9 mouse cellular contexts compared by ENCODE assay signal in the genomic region with DNA sequence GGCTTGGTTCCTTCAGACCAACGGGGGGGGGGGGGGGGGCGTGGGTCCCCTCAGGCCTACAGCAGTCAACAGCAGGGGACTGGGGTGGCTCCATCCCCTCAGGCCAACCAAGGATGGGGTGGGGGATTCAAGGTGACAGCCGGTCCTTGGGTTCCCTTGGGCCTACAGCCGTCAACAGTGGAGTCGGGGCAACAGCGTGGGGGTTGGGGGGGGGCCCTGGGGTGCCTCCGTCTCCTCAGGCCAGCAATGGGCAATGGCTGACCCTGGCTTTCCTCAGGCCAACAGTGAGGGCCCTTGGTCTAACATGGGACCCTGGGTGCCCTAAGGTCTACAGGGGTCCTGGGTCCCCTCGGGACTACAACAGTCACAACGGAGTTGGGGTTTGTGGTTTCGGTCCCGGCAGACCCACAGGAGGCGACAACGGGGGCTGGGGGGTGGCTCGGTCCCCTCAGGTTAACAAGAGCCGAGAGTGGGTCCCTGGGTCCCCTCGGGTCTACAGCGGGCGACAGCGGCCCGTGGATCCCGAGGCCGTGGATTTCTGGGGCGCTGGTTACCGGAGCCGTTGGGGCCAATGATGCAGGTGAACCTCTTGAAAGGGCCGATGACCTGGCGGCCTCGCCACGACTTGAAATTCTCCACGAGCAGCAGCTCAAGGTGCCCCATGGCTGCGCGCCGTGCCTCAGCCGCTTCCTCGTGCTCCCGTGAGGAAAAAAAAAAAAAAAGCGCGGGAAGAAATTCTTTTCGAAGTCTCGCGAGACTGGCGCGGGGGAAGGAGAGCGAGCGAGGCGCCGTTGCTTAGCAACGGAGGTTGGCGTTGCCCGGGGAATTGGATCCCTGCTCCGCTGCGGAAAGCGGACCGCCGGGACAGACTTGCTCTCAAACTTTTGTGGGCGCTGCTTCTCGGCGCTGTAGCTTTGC. TPM values are rescaled to one million over a fixed set of nuclear protein-coding genes. Genes with fewer than 3 reads are reported as not detected.
DNase-seq lines count a peak whose midpoint lies in the region; ATAC-seq and TF ChIP-seq lines count a peak whose summit lies in the region.
"Had no signal": no experiment of that assay in that cellular context is flagged by ENCODE, and none has a peak within 500 bp of the region (broad histone marks: within the 10 kb centered on the region; RNA-seq: fewer than 3 reads in every experiment).

A gene (minus strand): TSS at position 690 of the 918 bp plus-strand sequence.
A gene (plus strand): TSS at position 804 of the 918 bp plus-strand sequence.

- no peak for TF ChIP-seq CTCF in liver, adult 2 months (IDR thresholded peaks at IDR 0.05; ENCODE audit: low read depth, low read length)

- H3K79me2 ChIP-seq in liver, adult 2 months (ENCODE audit: control insufficient read depth, insufficient read depth, low read length) = no peaks in the 10 kb centered on the region

- no peak for TF ChIP-seq POLR2A in liver, adult 2 months (IDR thresholded peaks at IDR 0.05; ENCODE audit: extremely low read depth, insufficient read depth, low read length)

- no peaks in the 10 kb centered on the region for H3K36me3 ChIP-seq in forebrain, embryonic 10.5 days (replicated peaks)
- no peaks in the 10 kb centered on the region for H3K36me3 ChIP-seq in heart, embryonic 16.5 days (ENCODE audit: control insufficient read depth, insufficient read depth)
- no peaks in the 10 kb centered on the region for H3K36me3 ChIP-seq in liver, adult 2 months (ENCODE audit: control insufficient read depth, insufficient read depth, low read length)
- H3K36me3 ChIP-seq in neural tube, embryonic 13.5 days = no peaks in the 10 kb centered on the region

- peak within 1 kb of the TSS; percentile 81 for H3K27ac ChIP-seq in forebrain, embryonic 10.5 days
- H3K27ac ChIP-seq in heart, embryonic 16.5 days (ENCODE audit: low read length) = no peak within 1 kb of the TSS
- no peak within 1 kb of the TSS for H3K27ac ChIP-seq in liver, adult 2 months (replicated peaks; ENCODE audit: insufficient read depth, low read depth, low read length)
- no peak within 1 kb of the TSS for H3K27ac ChIP-seq in neural tube, embryonic 13.5 days (replicated peaks)

- H3K27me3 ChIP-seq in forebrain, embryonic 10.5 days (ENCODE audit: poor library complexity, severe bottlenecking) = peaks cover 39% of the 10 kb centered on the region
- peaks cover 16% of the 10 kb centered on the region for H3K27me3 ChIP-seq in heart, embryonic 16.5 days (ENCODE audit: control insufficient read depth, insufficient read depth, low read length)
- H3K27me3 ChIP-seq in liver, adult 2 months (ENCODE audit: control insufficient read depth, insufficient read depth, low read length) = no peaks in the 10 kb centered on the region
- H3K27me3 ChIP-seq in neural tube, embryonic 13.5 days = peaks cover 7% of the 10 kb centered on the region; the same call in 1 of the 2 replicates

- peak within 1 kb of the TSS; percentile 64 for H3K4me2 ChIP-seq in heart, embryonic 16.5 days (ENCODE audit: low read depth, low read length)
- H3K4me2 ChIP-seq in neural tube, embryonic 13.5 days = peak within 1 kb of the TSS; percentile 63

- peak within 1 kb of the TSS; percentile 48 for H3K4me3 ChIP-seq in forebrain, embryonic 10.5 days
- H3K4me3 ChIP-seq in heart, embryonic 16.5 days (ENCODE audit: low read length) = peak within 1 kb of the TSS; percentile 40
- H3K4me3 ChIP-seq in liver, adult 2 months (ENCODE audit: insufficient read depth, low read depth, low read length) = peak within 1 kb of the TSS; percentile 26; the same call in 1 of the 2 replicates
- peak within 1 kb of the TSS; percentile 37 for H3K4me3 ChIP-seq in neural tube, embryonic 13.5 days

- peak within 1 kb of the TSS; percentile 36; the same call in 1 of the 2 replicates for H3K9ac ChIP-seq in heart, embryonic 16.5 days (ENCODE audit: low read length)
- no peak within 1 kb of the TSS for H3K9ac ChIP-seq in liver, adult 2 months (ENCODE audit: low read depth, low read length)
- peak within 1 kb of the TSS; percentile 63 for H3K9ac ChIP-seq in neural tube, embryonic 13.5 days

- no peak for ATAC-seq in CD4-positive, CD25-positive, alpha-beta regulatory T cell, adult 4 months
- no peak for ATAC-seq in heart, embryonic 16.5 days (replicated peaks; ENCODE audit: extremely low read depth, insufficient read depth, low FRiP score)
- peak; percentile 47; the same call in 1 of the 2 replicates for ATAC-seq in neural tube, embryonic 13.5 days (ENCODE audit: low read depth)

- peaks cover 10% of the 10 kb centered on the region for H3K9me3 ChIP-seq in forebrain, embryonic 10.5 days
- no peaks in the 10 kb centered on the region for H3K9me3 ChIP-seq in heart, embryonic 16.5 days (replicated peaks; ENCODE audit: control insufficient read depth, low read length)
- H3K9me3 ChIP-seq in neural tube, embryonic 13.5 days = no peaks in the 10 kb centered on the region

- WGBS in forebrain, embryonic 10.5 days = 31% methylated on average over 57 of the region's 58 CpGs
- 29% methylated on average over 56 of the region's 58 CpGs for WGBS in heart, embryonic 16.5 days
- 32% methylated on average over 57 of the region's 58 CpGs for WGBS in liver, adult 2 months
- WGBS in neural tube, embryonic 13.5 days = 31% methylated on average over 58 of the region's 58 CpGs

- H3K4me1 ChIP-seq in forebrain, embryonic 10.5 days = peaks cover 21% of the 10 kb centered on the region
- peaks cover 8% of the 10 kb centered on the region for H3K4me1 ChIP-seq in heart, embryonic 16.5 days (ENCODE audit: control insufficient read depth, insufficient read depth, low read length)
- H3K4me1 ChIP-seq in liver, adult 2 months (ENCODE audit: control insufficient read depth, insufficient read depth, low read length) = 0 out of 2 replicates have a peak, but pooled peaks cover 2% of the 10 kb centered on the region
- H3K4me1 ChIP-seq in neural tube, embryonic 13.5 days (replicated peaks) = peaks cover 12% of the 10 kb centered on the region

- peak; percentile 11 for DNase-seq in CD4-positive, CD25-positive, alpha-beta regulatory T cell, adult 2 months (ENCODE audit: low read depth, low spot score)
- DNase-seq in forebrain, embryonic 10.5 days (ENCODE audit: extremely low spot score, low spot score) = peak; percentile 71
- DNase-seq in kidney, postnatal 14 days = peak; percentile 77
- DNase-seq in liver, adult 2 months (ENCODE audit: extremely low read depth, low read depth, low spot score) = peak; percentile 15
- DNase-seq in urinary bladder, postnatal 10 days (ENCODE audit: low spot score) = peak; percentile 39

RNA-seq across cellular contexts. Expression of the first gene that starts in this region (rescaled TPM):
- under 1 TPM in 1 of 2 experiments, not detected in 1; 0.08 TPM for polyA plus RNA-seq in CD4-positive, CD25-positive, alpha-beta regulatory T cell, adult 4 months (2017; shearing (Covaris generic))
- polyA plus RNA-seq in forebrain, embryonic 10.5 days (2016; fragmentation: Nextera tagmentation; extraction: Ambion mirVana) = 0.06 and 0.10 TPM in 2 replicates
- 0.07 and 0.08 TPM in 2 replicates for polyA plus RNA-seq in heart, embryonic 16.5 days (2015; fragmentation: Nextera tagmentation; extraction: Ambion mirVana)
- 0.20 and 2.5 TPM in 2 replicates for total RNA-seq in liver, adult 2 months (2014; rRNA removed)
- 0.01 TPM in 1 of 2 replicates, not detected in the other for polyA plus RNA-seq in liver, adult 2 months (2012; rRNA removed)
- not detected in 2 replicates for polyA plus RNA-seq in neural tube, embryonic 13.5 days (2015; fragmentation: Nextera tagmentation; extraction: Ambion mirVana)
- total RNA-seq: gastrocnemius, postnatal 36 days had no signal

RNA-seq across cellular contexts. Expression of the second gene that starts in this region (rescaled TPM):
- polyA plus RNA-seq in CD4-positive, CD25-positive, alpha-beta regulatory T cell, adult 4 months (2017; shearing (Covaris generic)) = not detected
- polyA plus RNA-seq in forebrain, embryonic 10.5 days (2016; fragmentation: Nextera tagmentation; extraction: Ambion mirVana) = 0.82 and 0.99 TPM in 2 replicates
- 0.20 and 0.29 TPM in 2 replicates for polyA plus RNA-seq in heart, embryonic 16.5 days (2015; fragmentation: Nextera tagmentation; extraction: Ambion mirVana)
- not detected in 2 replicates for total RNA-seq in liver, adult 2 months (2014; rRNA removed)
- polyA plus RNA-seq in liver, adult 2 months (2012; rRNA removed) = not detected in 2 replicates
- polyA plus RNA-seq in neural tube, embryonic 13.5 days (2015; fragmentation: Nextera tagmentation; extraction: Ambion mirVana) = 0.34 and 0.57 TPM in 2 replicates
- total RNA-seq: gastrocnemius, postnatal 36 days had no signal

Comparison
In these comparisons a context has a peak if more than half of its experiments do, and no peak if none do; other contexts are left out.
1. Peak in DNase-seq, H3K4me3 ChIP-seq and H3K27ac ChIP-seq in forebrain, embryonic 10.5 days; RNA of the genes that start here not detected or under 1 TPM.
2. Peak in ATAC-seq, H3K4me3 ChIP-seq, H3K9ac ChIP-seq and H3K4me2 ChIP-seq in neural tube, embryonic 13.5 days; RNA of the genes that start here not detected or under 1 TPM.
3. DNase-seq: peak in every context shown above with its lines; median percentile 77 in kidney, postnatal 14 days; 71 in forebrain, embryonic 10.5 days; 39 in urinary bladder, postnatal 10 days; 15 in liver, adult 2 months; 11 in CD4-positive, CD25-positive, alpha-beta regulatory T cell, adult 2 months.